Mouse (Mus musculus): Measurements from ENCODE around the gene Kcnk7. TPM values are rescaled to one million over a fixed set of nuclear protein-coding genes. Genes with fewer than 3 reads are reported as not detected.
"Not testable (repeated sequence)": the region's sequence is repeated elsewhere in the genome, so short reads cannot be mapped to it uniquely, and the experiment has no call there.

Kcnk7 gene
- not detected for total RNA-seq (2021)

DNA sequence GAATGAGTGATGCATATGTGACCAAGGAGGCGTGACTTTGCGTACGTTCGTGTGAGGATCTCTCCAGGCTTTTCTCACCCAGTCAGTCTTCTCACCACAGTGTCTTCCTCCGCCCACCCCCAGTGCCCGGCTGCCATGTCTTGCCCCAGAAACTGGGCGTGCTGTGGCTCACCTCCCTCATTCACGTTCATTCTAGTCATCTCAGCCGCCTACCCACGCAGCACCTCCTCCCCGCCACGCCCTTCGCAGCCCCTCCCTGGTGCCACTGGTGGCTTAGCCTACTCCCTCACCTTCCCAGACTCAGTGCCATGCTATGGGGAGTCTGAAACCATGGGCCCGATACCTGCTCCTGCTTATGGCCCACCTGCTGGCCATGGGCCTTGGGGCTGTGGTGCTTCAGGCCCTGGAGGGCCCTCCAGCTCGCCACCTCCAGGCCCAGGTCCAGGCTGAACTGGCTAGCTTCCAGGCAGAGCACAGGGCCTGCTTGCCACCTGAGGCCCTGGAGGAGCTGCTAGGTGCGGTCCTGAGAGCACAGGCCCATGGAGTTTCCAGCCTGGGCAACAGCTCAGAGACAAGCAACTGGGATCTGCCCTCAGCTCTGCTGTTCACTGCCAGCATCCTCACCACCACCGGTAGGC is at the start of gene Kcnk7:
Gene Kcnk7 (plus strand): TSS at position 205 of the 638 bp plus-strand sequence.
- DNase-seq (ENCODE audit: extremely low spot score in 1 of 2, low spot score in 1 of 2) = no peak

- DNase-seq (ENCODE audit: extremely low spot score in 1 of 2, low spot score in 1 of 2) = no peak
These were observed 49.4 kb upstream of the Kcnk7 start for GRCm38 (mm10) chr19:5654720-5655298.

GRCm38 (mm10) chr19:5660942-5661751 is 43.0 kb upstream of the Kcnk7 start:
- DNase-seq (ENCODE audit: extremely low spot score in 1 of 2, low spot score in 1 of 2) = no peak

GRCm38 (mm10) chr19:5662310-5662709 is 41.9 kb upstream of the Kcnk7 start:
- no peak for DNase-seq (ENCODE audit: extremely low spot score in 1 of 2, low spot score in 1 of 2)

- DNase-seq (ENCODE audit: extremely low spot score in 1 of 2, low spot score in 1 of 2) = peak; percentile 59 to 67
These were observed 40.9 kb upstream of the Kcnk7 start, which contains the start of gene Sipa1 for GRCm38 (mm10) chr19:5662981-5663913. Sipa1 (minus strand) TSS chr19:5663707.

DNA sequence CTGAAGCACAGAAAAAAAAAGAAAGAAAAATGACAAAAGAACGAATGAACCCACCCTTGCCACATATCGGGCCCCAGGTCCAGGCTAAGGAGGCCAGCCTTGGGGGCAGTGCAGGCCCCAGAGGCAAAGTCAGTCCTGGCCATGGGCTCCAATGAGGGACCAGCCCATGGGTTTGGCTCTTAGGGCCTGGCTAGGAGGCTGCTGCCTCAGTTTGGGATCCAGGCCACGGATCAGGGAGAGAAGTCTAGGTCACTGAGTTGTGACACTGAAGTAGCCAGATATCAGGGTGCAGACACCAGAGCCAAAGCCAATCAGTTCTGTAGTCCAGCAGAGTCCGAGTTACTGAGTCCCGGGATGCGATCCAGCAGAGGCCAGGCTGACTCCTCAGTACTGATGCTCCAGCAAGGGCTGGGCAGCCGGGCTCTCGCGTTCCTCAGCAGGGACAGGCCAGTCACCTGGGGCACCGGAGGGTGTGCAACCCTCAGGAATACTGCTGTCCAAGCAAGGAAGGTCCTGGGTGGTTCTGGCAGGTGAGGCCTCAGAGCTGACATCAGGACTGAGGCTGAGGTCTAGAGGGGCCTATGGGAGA is 39.4 kb upstream of the Kcnk7 start:
- no peak for DNase-seq (ENCODE audit: extremely low spot score in 1 of 2, low spot score in 1 of 2)

DNA sequence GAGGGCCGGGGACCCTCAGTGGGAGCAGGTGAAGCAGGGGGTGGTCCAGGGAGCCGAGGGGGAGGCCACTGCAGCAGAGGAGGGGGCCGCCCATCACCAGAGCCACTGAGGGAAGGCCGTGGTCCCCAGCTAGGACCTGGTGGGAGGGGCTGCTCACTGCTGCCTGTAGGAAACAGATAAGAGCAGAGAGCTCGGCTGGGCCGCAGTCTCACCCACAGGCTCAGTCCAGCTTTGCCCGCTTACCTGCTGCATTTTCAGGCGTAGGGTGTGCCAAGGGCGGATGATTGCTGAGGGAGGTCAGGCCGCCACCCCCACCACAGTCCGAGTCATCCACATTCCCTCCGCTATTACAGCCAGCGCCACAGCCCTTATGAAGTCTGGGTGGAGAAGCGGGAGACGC is 38.7 kb upstream of the Kcnk7 start:
- DNase-seq (ENCODE audit: extremely low spot score in 1 of 2, low spot score in 1 of 2) = no peak

DNA sequence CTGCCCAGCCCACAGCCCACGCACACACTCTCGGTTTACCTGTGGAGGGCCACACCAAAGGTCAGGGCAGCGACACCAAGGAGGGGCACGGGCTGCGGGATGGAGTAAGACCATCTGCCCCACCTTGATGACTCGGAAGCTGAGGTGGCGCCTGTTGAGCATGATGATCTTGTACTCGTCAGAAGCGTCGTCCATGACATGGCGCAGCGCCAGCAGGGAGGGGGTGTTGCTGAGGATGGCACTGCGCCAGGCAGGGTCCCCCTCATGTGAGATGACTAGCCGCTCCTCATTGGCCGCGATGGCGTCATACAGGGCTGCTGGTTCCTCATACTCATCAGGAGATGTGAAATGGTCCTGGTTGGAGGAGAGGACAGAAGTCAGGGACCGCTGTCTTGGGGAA is 37.8 kb upstream of the Kcnk7 start:
- DNase-seq (ENCODE audit: extremely low spot score in 1 of 2, low spot score in 1 of 2) = no peak

GRCm38 (mm10) chr19:5668372-5668771 is 35.8 kb upstream of the Kcnk7 start:
- DNase-seq (ENCODE audit: extremely low spot score in 1 of 2, low spot score in 1 of 2) = no peak

- DNase-seq (ENCODE audit: extremely low spot score in 1 of 2, low spot score in 1 of 2) = no peak
These were observed 23.7 kb upstream of the Kcnk7 start for GRCm38 (mm10) chr19:5680432-5680831.

DNA sequence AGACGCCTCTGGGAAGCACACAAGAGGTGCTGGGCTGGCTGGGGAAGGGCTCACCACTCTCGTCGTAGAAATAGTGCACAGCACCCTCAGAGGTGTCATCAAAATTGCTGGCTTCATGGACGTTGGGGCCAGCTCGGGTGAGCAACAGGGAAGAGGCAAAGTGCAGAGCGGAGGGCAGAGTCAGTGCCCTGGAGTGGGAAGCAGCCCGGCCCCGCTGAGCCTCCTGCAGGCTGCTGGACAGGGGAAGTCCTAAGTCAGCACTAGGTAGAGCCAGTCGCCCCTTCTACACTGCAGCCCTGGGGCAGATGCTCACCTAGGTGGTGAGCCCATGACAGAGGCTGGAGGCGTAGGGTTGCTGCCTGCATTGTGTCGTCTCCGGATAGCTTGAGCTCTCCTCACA is 19.9 kb upstream of the Kcnk7 start:
- no peak for DNase-seq (ENCODE audit: extremely low spot score in 1 of 2, low spot score in 1 of 2)

GRCm38 (mm10) chr19:5684985-5685384 is 19.2 kb upstream of the Kcnk7 start:
- no peak for DNase-seq (ENCODE audit: extremely low spot score in 1 of 2, low spot score in 1 of 2)

DNA sequence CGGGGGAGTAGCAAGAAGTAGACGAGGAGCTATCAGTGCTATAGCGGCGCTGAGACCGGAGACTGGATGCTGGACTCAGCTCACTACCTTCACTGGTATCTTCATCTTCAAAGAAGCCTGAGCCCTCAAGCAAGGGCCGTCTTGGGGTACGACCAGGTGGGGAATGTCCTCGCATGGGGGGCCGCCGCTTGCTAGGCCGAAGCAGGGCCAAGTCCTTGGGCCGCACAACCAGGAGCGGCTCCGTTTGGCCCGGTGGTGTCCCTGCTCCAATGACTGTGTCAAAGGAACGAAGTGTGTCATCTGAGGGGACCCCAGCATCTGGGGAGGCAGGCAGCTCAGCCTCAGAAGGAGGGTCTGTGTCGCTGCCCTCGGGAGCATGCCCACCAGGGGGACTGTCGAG is 18.7 kb upstream of the Kcnk7 start:
- no peak for DNase-seq (ENCODE audit: extremely low spot score in 1 of 2, low spot score in 1 of 2)

DNA sequence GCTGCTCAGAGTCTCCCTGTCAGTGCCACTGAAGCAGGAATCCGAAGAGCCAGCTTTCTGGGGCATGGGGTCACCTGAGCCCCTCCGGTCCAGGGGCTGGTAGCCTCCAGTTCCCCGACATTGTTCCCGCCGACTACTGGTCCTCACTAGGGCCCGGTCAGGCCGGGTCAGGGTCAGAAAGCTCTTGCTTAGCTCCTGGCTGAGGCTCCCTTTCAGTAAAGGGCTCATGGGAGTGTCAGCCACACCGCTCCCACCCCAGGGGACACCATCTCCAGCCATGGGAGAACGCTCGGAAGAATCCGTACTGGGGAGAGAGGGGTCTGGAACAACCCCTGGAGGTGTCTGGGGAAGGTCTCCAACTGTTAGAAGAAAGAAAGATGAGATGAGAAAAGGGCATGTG is 18.3 kb upstream of the Kcnk7 start:
- DNase-seq (ENCODE audit: extremely low spot score in 1 of 2, low spot score in 1 of 2) = no peak

GRCm38 (mm10) chr19:5686437-5686836 is 17.7 kb upstream of the Kcnk7 start:
- DNase-seq (ENCODE audit: extremely low spot score in 1 of 2, low spot score in 1 of 2) = no peak

- not testable (repeated sequence) for DNase-seq (ENCODE audit: extremely low spot score in 1 of 2, low spot score in 1 of 2)
These were observed 17.2 kb upstream of the Kcnk7 start for GRCm38 (mm10) chr19:5686954-5687353.

- DNase-seq (ENCODE audit: extremely low spot score in 1 of 2, low spot score in 1 of 2) = no peak
These were observed 16.4 kb upstream of the Kcnk7 start for GRCm38 (mm10) chr19:5687738-5688137.

DNA sequence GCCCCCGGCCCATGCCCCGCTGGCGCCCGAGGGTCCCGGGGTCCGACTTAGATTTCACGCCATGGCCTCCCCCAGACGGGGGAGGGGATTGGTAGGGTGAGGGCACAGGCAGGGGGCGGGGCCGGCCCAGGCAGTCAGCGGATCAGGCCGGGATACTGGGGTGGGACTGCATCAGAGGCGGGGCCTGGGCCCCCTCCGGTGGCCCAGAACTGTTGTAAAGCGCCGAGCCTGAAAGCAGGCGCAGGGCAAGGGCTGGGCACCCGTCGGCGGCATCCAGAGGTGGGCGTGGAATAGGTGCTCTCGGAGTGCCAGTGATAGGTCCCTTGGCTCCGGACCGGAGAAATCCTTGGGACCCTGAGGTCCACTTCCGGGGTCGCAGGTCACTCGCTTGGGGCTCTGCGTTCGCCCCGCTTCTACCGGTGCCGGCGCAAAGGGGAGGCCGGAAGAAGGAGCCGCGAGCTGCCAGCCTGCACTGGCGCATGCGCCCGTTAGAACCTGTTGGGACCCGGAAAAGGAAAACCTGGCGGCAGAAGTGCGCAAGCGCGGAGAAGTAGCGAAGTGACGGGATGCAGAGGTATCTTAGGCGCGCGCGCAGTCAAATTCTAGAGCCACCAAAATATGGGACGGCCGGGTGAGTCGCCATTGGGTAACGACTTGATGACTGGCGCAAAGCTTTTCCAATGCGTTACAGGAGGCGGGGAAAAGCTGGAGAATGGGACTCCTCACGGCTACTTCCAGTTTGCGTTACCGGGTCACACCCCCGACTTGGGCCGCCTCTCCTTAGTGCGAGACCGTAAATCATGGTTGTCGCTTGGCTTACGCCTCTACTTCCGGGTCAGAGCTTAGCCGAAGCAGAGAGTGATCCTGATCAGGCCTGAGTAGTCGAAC is 15.7 kb upstream of the Kcnk7 start, which contains the start of the genes Map3k11 and Pcnx3:
Gene Map3k11 (plus strand): TSS at position 543 of the 888 bp plus-strand sequence.
Gene Pcnx3 (minus strand): TSS at position 709 of the 888 bp plus-strand sequence.
- DNase-seq (ENCODE audit: extremely low spot score in 1 of 2, low spot score in 1 of 2) = peak; percentile 92 to 93

DNA sequence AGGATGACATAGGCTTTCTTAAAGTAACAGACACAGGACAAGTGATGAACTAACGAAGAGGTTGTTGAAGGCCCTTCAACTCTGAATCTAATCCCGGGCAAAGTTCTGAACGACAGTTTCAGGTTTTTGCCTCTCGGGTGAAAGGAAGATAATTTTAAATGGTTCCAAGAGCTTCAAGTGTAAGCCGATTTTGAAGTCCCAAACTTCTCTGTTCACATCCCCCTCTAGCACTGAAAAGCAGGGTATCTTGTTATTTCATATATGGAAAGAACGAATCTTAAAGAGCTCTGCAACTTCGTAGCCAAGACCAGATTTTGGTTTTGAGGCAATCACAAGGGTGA is 15.1 kb upstream of the Kcnk7 start:
- DNase-seq (ENCODE audit: extremely low spot score in 1 of 2, low spot score in 1 of 2) = no peak

All from layer of hippocampus, postnatal 25 days (tissue).